Mouse (Mus musculus) limb, embryonic 14.5 days (tissue): ENCODE data around the gene Rbms3. TPM values are rescaled to one million over a fixed set of nuclear protein-coding genes. Genes with fewer than 3 reads are reported as not detected.

Experiments
- ATAC-seq: fragments of 200-750 bp; cut with Nextera tagmentation; 2 replicates; pipeline ENCODE4 v1.8.0; 2017; ENCODE audit warnings: low read depth, moderate number of reproducible peaks, moderate TSS enrichment; ENCODE audit not compliant: low FRiP score
- DNase-seq: peaks from one replicate; pipeline ENCODE4 v3.0.0-alpha.2; 2015; ENCODE audit warnings: low spot score
- H3K27ac ChIP-seq: fragments of 300-500 bp; sonication (generic); replicated peaks from 2 replicates; pipeline ENCODE4 v1.5.1; 2014; ENCODE audit warnings: low read depth, mild to moderate bottlenecking, low read length, moderate library complexity, mixed read lengths
- H3K27me3 ChIP-seq: fragments of 300-500 bp; sonication (generic); 2 replicates; pipeline ENCODE4 v1.6.1; 2014; ENCODE audit warnings: low read length, mixed read lengths; ENCODE audit not compliant: control insufficient read depth, insufficient read depth
- H3K36me3 ChIP-seq: fragments of 300-500 bp; sonication (generic); 2 replicates; pipeline ENCODE4 v1.6.1; 2014; ENCODE audit warnings: mild to moderate bottlenecking, low read length, moderate library complexity, mixed read lengths; ENCODE audit not compliant: control insufficient read depth, insufficient read depth
- H3K4me1 ChIP-seq: fragments of 300-500 bp; sonication (generic); 2 replicates; pipeline ENCODE4 v1.6.1; 2014; ENCODE audit warnings: antibody characterized with exemption, low read length, mixed read lengths; ENCODE audit not compliant: control insufficient read depth, insufficient read depth
- H3K4me2 ChIP-seq: fragments of 300-500 bp; sonication (generic); replicated peaks from 2 replicates; pipeline ENCODE4 v1.6.1; 2014; ENCODE audit warnings: low read depth, mild to moderate bottlenecking, low read length, moderate library complexity; ENCODE audit not compliant: severe bottlenecking
- H3K4me3 ChIP-seq: fragments of 300-500 bp; sonication (generic); replicated peaks from 2 replicates; pipeline ENCODE4 v1.5.1; 2014; ENCODE audit warnings: low read length
- H3K9ac ChIP-seq: fragments of 300-500 bp; sonication (generic); 2 replicates; pipeline ENCODE4 v1.6.1; 2014; ENCODE audit warnings: mild to moderate bottlenecking, low read depth, low read length, moderate library complexity; ENCODE audit not compliant: severe bottlenecking
- H3K9me3 ChIP-seq: fragments of 300-500 bp; sonication (generic); 2 replicates; pipeline ENCODE4 v1.6.1; 2016; ENCODE audit warnings: low read length; ENCODE audit not compliant: control insufficient read depth
- POLR2A ChIP-seq: fragments of 200-500 bp; IDR thresholded peaks from 2 replicates; pipeline ENCODE4 v1.8.0; 2012; ENCODE audit warnings: inconsistent platforms, mild to moderate bottlenecking, moderate library complexity, borderline replicate concordance; ENCODE audit not compliant: insufficient read depth, insufficient read length; ENCODE audit errors: extremely low read depth
- WGBS: fragments of 180-500 bp; shearing (Covaris S2); extraction: QIAGEN DNeasy Blood & Tissue Kit; methylation state at CpG from one replicate; pipeline ENCODE4 v1.1.7; 2014; 5-methylcytosine and 5-hydroxymethylcytosine counted together
- polyA plus RNA-seq, 2 experiments: library from polyadenylated mRNA; depleted of rRNA in 1 of 2; stranded (reverse) in 1 of 2; unstranded in 1 of 2; fragments of >200 nt; fragmentation: Nextera tagmentation in 1 of 2; extraction: Ambion mirVana in 1 of 2; gene quantifications; 2 replicates each; pipeline versions ENCODE4 v1.2.1 to v1.2.3; 2012 to 2014

Gene Rbms3
- polyA plus RNA-seq, 2 experiments: 42.1 to 94.5 TPM

DNA sequence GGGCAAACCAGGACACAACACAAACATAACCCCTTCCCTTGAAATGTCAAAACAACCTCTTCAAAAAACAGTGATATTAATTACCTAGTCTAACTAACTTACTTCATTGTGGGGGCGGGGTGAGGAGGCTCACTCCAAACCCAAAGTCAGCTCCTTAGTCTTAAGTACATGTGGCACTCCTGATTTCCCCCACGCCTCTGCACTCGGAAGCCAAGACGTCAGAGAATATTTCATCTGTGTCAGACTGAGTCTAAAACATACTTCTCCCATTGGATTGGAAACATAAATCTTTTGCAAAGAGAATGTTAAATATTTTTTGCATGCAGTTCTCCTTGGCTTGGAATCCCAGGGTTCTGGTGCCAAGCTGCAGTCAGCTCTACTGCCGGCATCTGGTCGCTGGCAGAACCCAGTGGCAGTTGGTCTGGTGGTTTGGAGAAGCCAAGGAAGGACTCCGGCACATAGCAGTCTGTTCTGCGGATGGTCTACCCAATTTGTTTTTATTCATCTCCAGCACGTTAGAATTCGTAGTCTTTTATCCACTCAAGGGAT lies 512.5 kb downstream of the Rbms3 start:
- no peak for DNase-seq
- WGBS: 79% methylated on average over 10 of the region's 10 CpGs
- H3K4me1 ChIP-seq: peaks cover 13% of the 10 kb centered on the region
- peaks cover 3% of the 10 kb centered on the region; the same call in 1 of the 2 replicates for H3K36me3 ChIP-seq
- H3K4me2 ChIP-seq: no peak overlapping the region
- H3K9ac ChIP-seq: no peak overlapping the region
- ATAC-seq: no peak
- H3K27me3 ChIP-seq: no peaks in the 10 kb centered on the region
- H3K4me3 ChIP-seq: no peak overlapping the region
- H3K9me3 ChIP-seq: no peaks in the 10 kb centered on the region
- TF ChIP-seq POLR2A: no peak
- H3K27ac ChIP-seq: no peak overlapping the region

DNA sequence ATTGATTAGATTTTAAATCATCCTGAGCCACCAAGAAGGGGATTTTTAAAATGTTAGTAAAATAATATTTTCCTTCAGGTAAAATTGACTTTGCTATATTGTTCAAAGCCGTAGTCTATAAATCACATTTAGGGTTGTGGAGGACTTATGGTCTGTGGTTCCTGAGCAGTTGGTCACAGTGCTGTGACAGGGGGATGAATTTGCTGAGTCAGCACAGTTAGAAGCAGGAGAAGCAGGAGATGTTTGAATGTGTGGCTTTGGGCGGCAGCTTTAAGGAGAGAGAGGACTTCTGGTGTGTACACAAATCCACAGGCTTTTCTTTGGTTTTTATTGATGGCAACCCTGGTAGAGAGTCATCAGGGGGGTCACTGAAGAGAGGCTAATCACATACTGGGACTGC lies 514.1 kb downstream of the Rbms3 start:
- ATAC-seq: no peak
- H3K36me3 ChIP-seq: peaks cover 3% of the 10 kb centered on the region; the same call in 1 of the 2 replicates
- H3K9me3 ChIP-seq: no peaks in the 10 kb centered on the region
- DNase-seq: no peak
- no peak overlapping the region for H3K9ac ChIP-seq
- H3K4me1 ChIP-seq: peaks cover 13% of the 10 kb centered on the region
- H3K4me3 ChIP-seq: no peak overlapping the region
- H3K4me2 ChIP-seq: no peak overlapping the region
- WGBS: 69% methylated on average over 2 of the region's 2 CpGs
- TF ChIP-seq POLR2A: no peak
- H3K27me3 ChIP-seq: no peaks in the 10 kb centered on the region
- H3K27ac ChIP-seq: no peak overlapping the region

DNA sequence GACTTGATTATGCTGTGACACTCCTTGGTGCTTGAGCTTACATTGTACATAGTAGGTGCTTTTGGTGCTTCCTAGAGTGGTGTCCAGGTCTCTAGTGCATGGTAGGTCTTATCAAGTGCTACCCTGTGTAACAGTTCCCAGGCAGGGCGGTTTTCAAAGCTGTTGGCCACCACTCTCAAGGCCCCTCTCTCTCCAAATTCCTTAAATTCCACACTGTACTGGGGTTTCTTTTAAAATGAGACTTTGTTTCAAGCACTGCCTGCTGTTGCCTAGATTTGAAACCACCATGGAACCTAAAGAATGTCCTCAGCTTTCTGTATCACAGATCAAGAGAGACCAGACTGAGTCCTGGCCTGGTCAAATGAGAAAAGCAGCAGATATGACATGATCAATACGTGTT lies 516.1 kb downstream of the Rbms3 start:
- DNase-seq (no peak), ATAC-seq (peak; percentile 53)
- Histone ChIP-seq H3K27ac (peak overlapping the region; percentile 14; the same call in 1 of the 2 replicates), H3K4me1 (peaks cover 13% of the 10 kb centered on the region), H3K4me3 (no peak overlapping the region), H3K9me3 (no peaks in the 10 kb centered on the region), H3K36me3 (peaks cover 10% of the 10 kb centered on the region), H3K9ac (no peak overlapping the region), H3K27me3 (no peaks in the 10 kb centered on the region), H3K4me2 (no peak overlapping the region)
- 34% methylated on average over 2 of the region's 2 CpGs for WGBS
- no peak for TF ChIP-seq POLR2A

DNA sequence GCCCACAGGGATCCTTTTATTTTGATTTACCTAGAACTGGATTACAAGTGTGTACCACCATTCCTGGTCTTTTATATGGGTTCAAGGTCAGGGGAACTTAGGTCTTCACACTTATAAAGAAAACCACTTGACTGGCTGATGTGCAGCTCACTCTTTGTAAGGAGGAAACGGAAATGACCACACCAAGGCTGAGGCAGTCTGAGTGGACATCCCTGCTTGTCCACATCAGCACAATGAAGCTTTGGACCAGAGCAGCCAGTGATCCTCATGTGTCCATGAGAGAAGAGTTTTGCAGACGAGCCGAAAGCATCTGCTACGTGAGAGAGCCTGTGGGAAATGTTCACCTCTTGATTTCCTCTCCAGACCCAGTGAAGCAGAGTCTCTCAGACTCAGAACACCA lies 521.8 kb downstream of the Rbms3 start:
- no peak overlapping the region for H3K4me3 ChIP-seq
- no peak overlapping the region for H3K27ac ChIP-seq
- no peaks in the 10 kb centered on the region for H3K9me3 ChIP-seq
- WGBS: 83% methylated on average over 4 of the region's 4 CpGs
- ATAC-seq (no peak), DNase-seq (no peak)
- no peaks in the 10 kb centered on the region for H3K27me3 ChIP-seq
- no peak for TF ChIP-seq POLR2A
- peaks cover under 1% of the 10 kb centered on the region; the same call in 1 of the 2 replicates for H3K4me1 ChIP-seq
- H3K9ac ChIP-seq: no peak overlapping the region
- peaks cover 8% of the 10 kb centered on the region for H3K36me3 ChIP-seq
- H3K4me2 ChIP-seq: no peak overlapping the region

- ATAC-seq (no peak), DNase-seq (no peak)
- TF ChIP-seq POLR2A: no peak
These were observed 527.3 kb downstream of the Rbms3 start for GRCm38 (mm10) chr9:117102198-117102930.

DNA sequence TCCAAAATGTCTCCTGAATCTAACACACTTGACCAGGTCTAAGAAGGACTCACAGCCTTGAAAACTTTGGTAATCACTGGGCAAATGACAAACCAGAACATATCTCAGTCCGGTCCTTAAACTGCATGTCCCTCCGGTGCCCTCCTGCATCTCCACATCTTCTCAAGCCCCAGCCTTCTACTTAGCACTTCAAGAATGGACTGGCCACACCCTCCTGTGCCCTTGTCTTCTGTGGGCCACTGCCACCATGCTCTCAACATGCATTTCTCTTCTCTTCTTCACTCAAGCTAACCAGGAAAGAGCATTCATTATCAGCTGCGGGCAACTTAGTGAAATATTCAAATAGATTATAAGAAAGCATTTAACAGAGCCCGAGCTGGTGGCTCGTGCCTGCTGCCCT lies 529.5 kb downstream of the Rbms3 start:
- no peaks in the 10 kb centered on the region for H3K36me3 ChIP-seq
- no peak overlapping the region for H3K4me3 ChIP-seq
- DNase-seq (no peak), ATAC-seq (no peak)
- H3K27me3 ChIP-seq: no peaks in the 10 kb centered on the region
- H3K9ac ChIP-seq: no peak overlapping the region
- 94% methylated on average over 5 of the region's 5 CpGs for WGBS
- no peak overlapping the region for H3K4me2 ChIP-seq
- no peaks in the 10 kb centered on the region for H3K4me1 ChIP-seq
- H3K9me3 ChIP-seq: no peaks in the 10 kb centered on the region
- no peak for TF ChIP-seq POLR2A
- H3K27ac ChIP-seq: no peak overlapping the region

More at GRCm38 (mm10) chr9:117102198-117102930, 527.3 kb downstream of the Rbms3 start:
- no peaks in the 10 kb centered on the region for H3K27me3 ChIP-seq
- no peaks in the 10 kb centered on the region for H3K9me3 ChIP-seq
- no peak overlapping the region for H3K4me2 ChIP-seq
- H3K4me1 ChIP-seq: no peaks in the 10 kb centered on the region
- H3K4me3 ChIP-seq: no peak overlapping the region
- H3K9ac ChIP-seq: no peak overlapping the region
- 49% methylated on average over 19 of the region's 19 CpGs for WGBS
- no peak overlapping the region for H3K27ac ChIP-seq
- H3K36me3 ChIP-seq: no peaks in the 10 kb centered on the region
